Mouse (Mus musculus): Measurements from ENCODE around the gene Sema3d. TPM values are rescaled to one million over a fixed set of nuclear protein-coding genes. Genes with fewer than 3 reads are reported as not detected.

Sema3d gene
- total RNA-seq, 2 experiments from 2014 or later: 0.42 TPM; not detected in 1

DNA sequence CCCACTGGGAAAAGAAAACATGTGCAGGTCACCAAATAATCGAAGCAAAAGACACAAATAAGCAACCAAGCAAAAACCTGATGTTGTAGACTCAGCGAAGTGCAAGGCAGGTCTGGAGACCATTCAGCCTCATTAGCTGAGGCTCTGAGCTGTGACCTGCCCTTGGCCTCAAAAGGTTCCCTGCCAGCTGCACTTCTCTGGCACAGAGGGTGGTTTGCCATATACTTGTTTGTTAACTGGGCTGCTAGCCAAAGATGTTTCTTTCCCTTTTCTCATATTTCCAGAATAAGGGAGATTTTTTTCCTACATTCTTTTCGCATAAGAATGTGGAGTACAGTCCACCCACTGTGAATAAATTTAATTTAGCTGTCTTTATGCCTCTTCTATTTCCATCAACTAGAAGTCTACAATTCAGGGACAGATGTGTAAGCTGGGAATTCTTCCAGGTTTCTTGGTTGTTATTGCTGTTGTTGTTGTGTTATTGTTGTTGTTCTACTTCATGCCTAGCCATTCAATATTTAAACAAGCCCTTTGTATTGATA is 200.2 kb downstream of the Sema3d start:
- ATAC-seq (replicated peaks; ENCODE audit: low FRiP score, poor library complexity, severe bottlenecking): no peak

GRCm38 (mm10) chr5:12584886-12585285 is 201.7 kb downstream of the Sema3d start:
- no peak for ATAC-seq (replicated peaks; ENCODE audit: low FRiP score, poor library complexity, severe bottlenecking)

DNA sequence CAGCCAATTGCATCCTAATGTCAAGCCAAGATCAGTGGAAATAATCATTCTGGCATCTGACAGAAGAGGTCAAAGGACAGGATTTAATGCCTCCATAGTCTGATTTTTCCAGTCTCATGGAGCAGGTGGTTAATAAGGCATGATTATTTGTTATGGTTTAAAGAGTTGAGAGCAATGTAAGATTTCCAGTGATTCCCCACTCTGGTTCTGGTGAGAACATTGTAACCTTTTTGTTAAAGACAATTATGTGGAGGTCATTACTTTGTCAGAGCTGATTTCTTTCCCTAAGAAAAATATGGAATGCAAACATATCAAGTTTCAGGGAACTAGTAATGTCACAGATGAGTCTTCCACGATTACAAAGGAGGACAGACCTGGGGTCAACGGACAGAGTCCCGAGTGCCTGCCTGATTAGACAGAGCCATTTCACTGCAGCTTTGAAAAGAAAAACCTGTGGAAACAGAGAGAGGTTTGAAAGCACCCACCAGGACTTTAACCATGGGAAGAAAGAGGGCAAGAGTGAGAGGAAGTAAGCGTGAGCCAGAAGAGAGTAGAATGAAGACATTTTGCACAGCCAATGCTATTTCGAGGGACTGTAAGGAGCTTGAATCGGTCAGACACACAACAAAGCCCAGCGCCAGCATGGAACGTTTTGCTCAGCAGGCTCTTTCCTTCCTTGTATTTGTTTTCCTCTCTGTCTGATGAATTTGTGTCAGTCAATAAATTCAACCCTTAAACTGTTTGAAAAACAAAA is 251.2 kb downstream of the Sema3d start:
- ATAC-seq (replicated peaks; ENCODE audit: low FRiP score, poor library complexity, severe bottlenecking): no peak

- no peak for ATAC-seq (replicated peaks; ENCODE audit: low FRiP score, poor library complexity, severe bottlenecking)
These were observed 254.7 kb downstream of the Sema3d start for GRCm38 (mm10) chr5:12637763-12638468.

Data from erythroid progenitor cell, adult 5-6 weeks (primary cell).